Mouse (Mus musculus): ENCODE results near the gene Mrtfa.

The Mrtfa gene

GRCm38 (mm10) chr15:80994959-80995358 lies 195.6 kb downstream of the Mrtfa start:
- no peak for DNase-seq (ENCODE audit: low spot score in 2 of 2)

- no peak for DNase-seq (ENCODE audit: low spot score in 2 of 2)
Measured at GRCm38 (mm10) chr15:80989712-80990111, 200.8 kb downstream of the Mrtfa start.

- no peak for DNase-seq (ENCODE audit: low spot score in 2 of 2)
Measured at GRCm38 (mm10) chr15:80988331-80988730, 202.2 kb downstream of the Mrtfa start.

GRCm38 (mm10) chr15:80983264-80983663 lies 207.3 kb downstream of the Mrtfa start:
- DNase-seq (ENCODE audit: low spot score in 2 of 2): no peak

GRCm38 (mm10) chr15:80981176-80981575 lies 209.4 kb downstream of the Mrtfa start:
- DNase-seq (ENCODE audit: low spot score in 2 of 2): no peak

- no peak for DNase-seq (ENCODE audit: low spot score in 2 of 2)
Measured at GRCm38 (mm10) chr15:80979611-80980010, 210.9 kb downstream of the Mrtfa start.

- DNase-seq (ENCODE audit: low spot score in 2 of 2): peak; percentile 73 to 79
Measured at GRCm38 (mm10) chr15:80977620-80978334, 212.8 kb downstream of the Mrtfa start, which contains the start of gene Sgsm3. Gene Sgsm3 (plus strand): TSS chr15:80977765.

GRCm38 (mm10) chr15:80975666-80976065 lies 214.9 kb downstream of the Mrtfa start:
- no peak for DNase-seq (ENCODE audit: low spot score in 2 of 2)

- no peak for DNase-seq (ENCODE audit: low spot score in 2 of 2)
Measured at GRCm38 (mm10) chr15:80974311-80974710, 216.2 kb downstream of the Mrtfa start.

- DNase-seq (ENCODE audit: low spot score in 2 of 2): no peak
Measured at GRCm38 (mm10) chr15:80969371-80969770, 221.2 kb downstream of the Mrtfa start.
